Mouse (Mus musculus) embryonic facial prominence, embryonic 14.5 days (tissue): ENCODE results near the gene Wscd2. TPM values are rescaled to one million over a fixed set of nuclear protein-coding genes. Genes with fewer than 3 reads are reported as not detected.

Source experiments
- ATAC-seq: fragments of 200-750 bp; cut with Nextera tagmentation; 2 replicates; pipeline ENCODE4 v1.8.0; 2017; ENCODE audit warnings: low read depth, moderate number of reproducible peaks, moderate TSS enrichment
- DNase-seq: peaks from one replicate; pipeline ENCODE4 v3.0.0-alpha.2; 2015; ENCODE audit warnings: low spot score
- H3K27ac ChIP-seq: fragments of 300-500 bp; sonication (generic); replicated peaks from 2 replicates; pipeline ENCODE4 v1.5.1; 2014; ENCODE audit warnings: low read depth, mild to moderate bottlenecking, low read length, moderate library complexity
- H3K27me3 ChIP-seq: fragments of 300-500 bp; sonication (generic); replicated peaks from 2 replicates; pipeline ENCODE4 v1.6.1; 2014; ENCODE audit warnings: low read length; ENCODE audit not compliant: control insufficient read depth, insufficient read depth
- H3K36me3 ChIP-seq: fragments of 300-500 bp; sonication (generic); 2 replicates; pipeline ENCODE4 v1.6.1; 2014; ENCODE audit warnings: low read length, mixed read lengths; ENCODE audit not compliant: control insufficient read depth, insufficient read depth
- H3K4me1 ChIP-seq: fragments of 300-500 bp; sonication (generic); 2 replicates; pipeline ENCODE4 v1.6.1; 2014; ENCODE audit warnings: antibody characterized with exemption, low read length; ENCODE audit not compliant: control insufficient read depth, insufficient read depth
- H3K4me2 ChIP-seq: fragments of 300-500 bp; sonication (generic); 2 replicates; pipeline ENCODE4 v1.6.1; 2014; ENCODE audit warnings: low read depth, mild to moderate bottlenecking, low read length, moderate library complexity, mixed read lengths
- H3K4me3 ChIP-seq: fragments of 300-500 bp; sonication (generic); 2 replicates; pipeline ENCODE4 v1.5.1; 2014; ENCODE audit warnings: low read depth, mild to moderate bottlenecking, low read length
- H3K9ac ChIP-seq: fragments of 300-500 bp; sonication (generic); 2 replicates; pipeline ENCODE4 v1.6.1; 2014; ENCODE audit warnings: low read depth, mild to moderate bottlenecking, low read length, moderate library complexity, mixed read lengths
- H3K9me3 ChIP-seq: fragments of 300-500 bp; sonication (generic); 2 replicates; pipeline ENCODE4 v1.6.1; 2016; ENCODE audit warnings: low read length; ENCODE audit not compliant: control insufficient read depth
- WGBS: fragments of 180-500 bp; shearing (Covaris S2); extraction: QIAGEN DNeasy Blood & Tissue Kit; methylation state at CpG from one replicate; pipeline ENCODE4 v1.1.7; 2014; 5-methylcytosine and 5-hydroxymethylcytosine counted together
- polyA plus RNA-seq: library from polyadenylated mRNA; unstranded; fragments of >200 nt; fragmentation: Nextera tagmentation; extraction: Ambion mirVana; gene quantifications from 2 replicates; pipeline ENCODE4 v1.2.1, GENCODE M21; 2014

Wscd2 gene
- polyA plus RNA-seq, 1 experiment from 2014 or later = 6.4 TPM

GRCm38 (mm10) chr5:113634024-113634651 is 144.0 kb downstream of the Wscd2 start:
- Histone ChIP-seq H3K36me3 (no peaks in the 10 kb centered on the region), H3K27me3 (no peaks in the 10 kb centered on the region), H3K4me2 (no peak overlapping the region), H3K9ac (no peak overlapping the region), H3K27ac (0 out of 2 replicates have a peak overlapping the region, but pooled peaks have one; percentile 3), H3K4me1 (peaks cover 13% of the 10 kb centered on the region), H3K9me3 (no peaks in the 10 kb centered on the region), H3K4me3 (no peak overlapping the region)
- ATAC-seq = peak; percentile 70
- WGBS = 46% methylated on average over 13 of the region's 13 CpGs
- peak; percentile 70 for DNase-seq

DNA sequence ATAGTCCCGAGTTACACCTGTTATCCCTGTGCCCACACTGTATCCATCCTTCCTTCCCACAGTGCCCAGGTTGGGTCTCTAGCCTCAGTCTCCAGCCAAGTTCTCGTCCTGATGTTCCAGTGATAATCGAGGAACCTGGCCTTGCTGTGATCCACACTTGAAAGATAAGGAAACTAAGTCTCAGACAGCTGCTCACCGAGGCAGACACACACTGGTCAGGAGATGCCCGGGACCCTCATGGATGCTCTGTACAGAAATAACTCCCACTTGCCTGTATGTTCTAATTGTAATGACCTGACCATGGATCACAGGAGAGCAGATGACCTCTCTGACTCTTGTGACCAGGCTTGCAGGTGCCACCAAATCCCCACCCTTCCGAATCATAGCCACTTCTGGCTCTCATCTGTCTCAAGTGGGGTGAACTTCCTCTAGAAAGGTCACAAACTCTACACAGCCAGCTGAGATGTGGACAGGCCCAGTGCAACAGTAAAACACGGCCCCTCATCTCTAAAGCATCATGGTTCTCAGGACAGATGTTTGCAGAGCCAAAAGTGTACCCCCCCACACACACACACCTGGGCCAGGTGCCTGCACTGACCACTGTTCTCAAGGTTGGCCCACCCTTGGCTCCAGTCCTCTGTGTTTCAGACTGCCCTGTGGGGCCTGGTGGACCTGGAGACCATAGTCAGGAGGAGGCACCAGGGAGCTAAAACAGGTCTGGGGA is 144.9 kb downstream of the Wscd2 start:
- Histone ChIP-seq H3K9me3 (no peaks in the 10 kb centered on the region), H3K4me1 (peaks cover 13% of the 10 kb centered on the region), H3K9ac (no peak overlapping the region), H3K27ac (no peak overlapping the region), H3K36me3 (no peaks in the 10 kb centered on the region), H3K4me3 (no peak overlapping the region), H3K4me2 (no peak overlapping the region), H3K27me3 (no peaks in the 10 kb centered on the region)
- WGBS = 79% methylated on average over 7 of the region's 7 CpGs
- ATAC-seq (no peak), DNase-seq (no peak)

DNA sequence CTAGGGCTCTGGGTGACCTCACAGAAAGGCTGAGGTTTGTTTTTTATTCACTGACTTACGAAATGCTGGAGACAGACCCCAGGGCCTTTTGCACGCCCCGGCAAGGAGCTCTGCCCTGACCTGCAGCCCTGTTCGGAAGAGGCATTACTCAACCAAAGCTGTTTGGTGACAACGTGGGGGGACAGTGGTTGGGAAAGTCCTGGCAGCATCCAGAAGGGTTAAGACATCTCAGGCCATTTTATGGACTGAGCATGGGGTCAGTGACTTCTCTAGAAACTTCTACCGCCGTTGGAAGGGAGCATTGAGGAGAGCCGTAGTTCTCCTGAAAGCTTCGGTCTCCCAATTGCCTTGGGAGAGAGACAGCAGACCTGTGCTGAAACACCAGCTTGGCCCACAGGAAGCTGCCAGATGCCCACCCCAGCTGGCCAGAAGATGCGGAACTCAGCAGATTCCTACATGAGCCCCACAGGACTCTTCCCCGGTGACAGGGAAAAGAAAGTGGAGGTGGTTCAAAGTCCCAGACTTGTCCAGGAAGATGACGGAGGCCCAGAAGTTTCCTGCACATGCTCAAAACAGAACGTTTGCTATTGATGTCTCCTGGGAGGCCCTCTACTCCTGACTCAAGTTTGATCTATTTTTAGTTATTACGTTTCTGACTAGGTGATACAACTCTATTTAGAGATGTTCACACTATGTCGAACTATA is 145.9 kb downstream of the Wscd2 start:
- DNase-seq (no peak), ATAC-seq (no peak)
- Histone ChIP-seq H3K27ac (no peak overlapping the region), H3K36me3 (no peaks in the 10 kb centered on the region), H3K4me2 (no peak overlapping the region), H3K9me3 (no peaks in the 10 kb centered on the region), H3K9ac (no peak overlapping the region), H3K27me3 (no peaks in the 10 kb centered on the region), H3K4me1 (peaks cover 13% of the 10 kb centered on the region), H3K4me3 (no peak overlapping the region)
- WGBS = 73% methylated on average over 15 of the region's 15 CpGs

DNA sequence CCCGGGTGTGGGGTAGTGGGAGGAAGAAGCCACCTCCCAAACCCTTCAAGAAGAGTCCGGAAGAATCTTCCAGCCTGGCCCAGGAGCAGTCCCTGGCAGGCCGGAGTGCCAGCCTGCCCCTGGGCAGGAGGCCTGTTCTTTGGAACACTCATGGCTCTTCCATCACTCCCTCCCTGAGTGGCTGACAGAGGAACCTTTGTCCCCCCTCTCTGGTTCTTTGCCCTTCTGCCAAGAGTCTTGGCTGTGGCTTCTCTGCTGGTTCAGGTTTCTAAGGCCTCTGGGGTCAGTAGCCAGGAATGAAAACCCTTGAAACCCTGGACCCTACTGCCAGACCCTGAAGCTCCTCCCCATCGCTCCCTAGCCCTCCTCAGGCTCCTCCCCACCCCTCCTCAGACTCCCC is 147.5 kb downstream of the Wscd2 start:
- WGBS = 67% methylated on average over 4 of the region's 4 CpGs
- Histone ChIP-seq H3K9ac (no peak overlapping the region), H3K36me3 (no peaks in the 10 kb centered on the region), H3K4me2 (no peak overlapping the region), H3K9me3 (no peaks in the 10 kb centered on the region), H3K27me3 (no peaks in the 10 kb centered on the region), H3K4me3 (no peak overlapping the region), H3K27ac (no peak overlapping the region), H3K4me1 (peaks cover 13% of the 10 kb centered on the region)
- no peak for DNase-seq
- ATAC-seq = no peak

DNA sequence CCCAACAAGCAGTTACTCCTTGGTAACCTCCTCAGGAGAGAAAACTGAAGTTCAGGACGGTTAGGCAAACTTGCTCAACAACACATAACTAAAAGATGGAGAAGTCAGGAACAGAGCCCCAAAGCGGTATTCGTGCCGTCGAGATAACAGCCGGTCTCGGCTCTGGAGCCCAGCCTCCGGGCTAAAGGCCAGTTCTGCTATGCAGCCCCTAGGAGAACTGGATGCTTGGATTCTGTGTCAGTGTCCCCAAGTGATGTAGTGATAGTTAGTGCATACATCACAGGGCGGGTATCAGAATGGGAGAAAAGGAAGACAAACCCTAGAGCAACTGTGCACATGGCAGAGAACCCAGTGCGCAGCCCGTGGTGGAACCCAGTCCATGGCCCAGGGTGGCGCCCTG is 147.9 kb downstream of the Wscd2 start:
- Histone ChIP-seq H3K27me3 (no peaks in the 10 kb centered on the region), H3K9me3 (no peaks in the 10 kb centered on the region), H3K4me1 (peaks cover 13% of the 10 kb centered on the region), H3K36me3 (no peaks in the 10 kb centered on the region), H3K4me3 (no peak overlapping the region), H3K9ac (no peak overlapping the region), H3K4me2 (no peak overlapping the region), H3K27ac (no peak overlapping the region)
- WGBS = 82% methylated on average over 12 of the region's 12 CpGs
- ATAC-seq (no peak), DNase-seq (no peak)

DNA sequence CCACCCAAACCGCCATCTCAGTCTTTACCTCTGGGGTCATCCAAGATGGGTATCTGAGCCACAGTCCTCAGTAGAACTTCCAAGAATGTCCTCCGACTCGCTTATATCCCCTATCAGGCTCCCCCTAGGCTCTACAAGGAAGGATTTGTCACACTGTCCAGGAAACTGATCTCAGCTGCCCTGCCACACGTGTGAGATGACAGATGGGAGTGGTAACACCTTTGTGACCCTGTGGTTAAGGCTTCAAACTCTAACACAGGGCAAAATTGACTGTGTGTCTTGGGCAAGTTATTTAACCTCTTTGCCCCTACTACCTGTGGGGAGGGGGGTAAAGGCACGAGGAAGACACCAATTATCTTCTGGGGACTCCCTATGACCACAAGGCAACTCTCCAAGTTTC is 149.0 kb downstream of the Wscd2 start:
- H3K4me3 ChIP-seq = no peak overlapping the region
- H3K27me3 ChIP-seq = no peaks in the 10 kb centered on the region
- no peaks in the 10 kb centered on the region for H3K9me3 ChIP-seq
- H3K4me2 ChIP-seq = no peak overlapping the region
- H3K9ac ChIP-seq = no peak overlapping the region
- no peaks in the 10 kb centered on the region for H3K36me3 ChIP-seq
- H3K4me1 ChIP-seq = peaks cover 8% of the 10 kb centered on the region
- H3K27ac ChIP-seq = no peak overlapping the region
- no peak for ATAC-seq
- 68% methylated on average over 5 of the region's 5 CpGs for WGBS
- DNase-seq = no peak

Other genes with a start within 250 kb of the Wscd2 start
- 2.0 and 3.5 TPM in 2 replicates for gene Sgsm1, start 179.5 kb upstream of the Wscd2 start, polyA plus RNA-seq
- gene Aym1, start 133.0 kb upstream of the Wscd2 start, polyA plus RNA-seq = not detected in 2 replicates
- 4.6 and 7.8 TPM in 2 replicates for gene Cmklr1, start 160.1 kb downstream of the Wscd2 start, polyA plus RNA-seq
- not detected in 2 replicates for gene 1700069L16Rik, start 234.4 kb downstream of the Wscd2 start, polyA plus RNA-seq
- 5.4 and 6.4 TPM in 2 replicates for gene Ficd, start 245.5 kb downstream of the Wscd2 start, polyA plus RNA-seq